Mouse (Mus musculus) fibroblast of lung, adult 2 months (primary cell): ENCODE data around the gene Olfr948.

Experiments
- DNase-seq: peaks from one replicate; pipeline ENCODE4 v3.0.0-alpha.2; 2011; ENCODE audit warnings: low read depth

Olfr948 gene

GRCm38 (mm10) chr9:39325945-39326344, at the start of gene Olfr948:
Olfr948 (minus strand) TSS chr9:39326045.
- no peak for DNase-seq

DNA sequence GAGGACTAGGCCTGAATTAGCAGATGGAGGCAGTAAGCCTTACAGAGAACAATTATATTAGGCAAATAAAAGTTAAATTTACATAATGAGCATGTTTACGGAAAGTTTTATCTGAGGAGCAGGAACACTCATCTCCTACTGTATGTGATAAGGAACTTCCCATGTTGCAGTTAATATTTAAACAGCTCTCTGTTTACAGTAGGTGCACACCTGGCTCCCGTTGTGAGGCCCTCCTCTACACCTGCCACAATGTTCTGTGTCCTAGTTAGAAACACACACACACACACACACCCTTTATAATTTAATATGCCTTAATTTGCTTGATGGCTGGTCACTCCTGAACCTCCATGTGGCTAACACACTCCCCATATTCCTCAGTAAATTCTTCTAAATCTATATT, 38.7 kb downstream of the Olfr948 start:
- DNase-seq, result no peak

- DNase-seq, result no peak
Observed at GRCm38 (mm10) chr9:39276718-39277117, 49.1 kb downstream of the Olfr948 start, which contains the start of gene Olfr945. Olfr945 (minus strand) TSS chr9:39276818.
